Mouse (Mus musculus): Measurements from ENCODE around the gene Nlrx1. TPM values are rescaled to one million over a fixed set of nuclear protein-coding genes. Genes with fewer than 3 reads are reported as not detected.

The Nlrx1 gene
- polyA plus RNA-seq, 1 experiment from 2014 or later = 4.6 TPM

DNA sequence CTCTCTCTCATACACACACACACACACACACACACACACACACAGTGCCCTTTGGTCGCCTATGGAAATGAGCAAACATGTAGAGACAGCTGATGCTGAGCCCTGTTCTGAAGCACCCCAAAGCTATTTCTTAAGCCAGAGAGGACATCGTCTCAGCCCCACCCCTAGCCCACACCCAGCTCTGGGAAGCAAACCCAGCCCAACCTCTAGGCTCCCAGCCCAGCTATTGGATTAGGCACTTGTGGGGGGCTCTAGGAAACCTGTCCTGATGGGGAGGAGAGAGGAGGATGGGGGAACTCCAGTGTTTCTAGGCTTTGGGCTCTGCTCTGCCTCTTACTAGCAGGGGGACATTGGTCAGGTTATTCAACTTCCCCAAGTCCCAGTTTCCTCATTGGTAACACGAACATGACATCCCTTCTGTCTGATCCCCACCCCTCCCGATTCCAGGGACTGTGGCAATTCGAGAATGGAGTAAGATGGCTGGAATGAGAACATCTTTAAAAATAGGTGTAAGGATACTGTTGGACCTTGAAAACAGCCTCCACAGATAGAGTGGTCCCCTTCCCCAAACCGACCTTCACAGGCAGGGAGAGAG, 18.0 kb upstream of the Nlrx1 start:
- Histone ChIP-seq H3K4me3 (ENCODE audit: low read depth, low read length) (no peak overlapping the region), H3K27me3 (replicated peaks; ENCODE audit: control insufficient read depth, insufficient read depth, low read length) (peaks cover 8% of the 10 kb centered on the region; the same call in 1 of the 2 replicates), H3K4me2 (replicated peaks; ENCODE audit: low read depth) (no peak overlapping the region), H3K27ac (ENCODE audit: low read depth, low read length) (no peak overlapping the region), H3K9me3 (ENCODE audit: control insufficient read depth) (no peaks in the 10 kb centered on the region), H3K36me3 (ENCODE audit: control insufficient read depth, insufficient read depth) (peaks cover 16% of the 10 kb centered on the region; the same call in 1 of the 2 replicates), H3K9ac (ENCODE audit: low read depth, low read length) (no peak overlapping the region), H3K4me1 (replicated peaks; ENCODE audit: control insufficient read depth, insufficient read depth, low read length) (0 out of 2 replicates have a peak, but pooled peaks cover 7% of the 10 kb centered on the region)
- no peak for TF ChIP-seq CTCF (IDR thresholded peaks at IDR 0.05; ENCODE audit: low read depth)
- no peak for ATAC-seq
- WGBS = 14% methylated on average over 5 of the region's 6 CpGs

DNA sequence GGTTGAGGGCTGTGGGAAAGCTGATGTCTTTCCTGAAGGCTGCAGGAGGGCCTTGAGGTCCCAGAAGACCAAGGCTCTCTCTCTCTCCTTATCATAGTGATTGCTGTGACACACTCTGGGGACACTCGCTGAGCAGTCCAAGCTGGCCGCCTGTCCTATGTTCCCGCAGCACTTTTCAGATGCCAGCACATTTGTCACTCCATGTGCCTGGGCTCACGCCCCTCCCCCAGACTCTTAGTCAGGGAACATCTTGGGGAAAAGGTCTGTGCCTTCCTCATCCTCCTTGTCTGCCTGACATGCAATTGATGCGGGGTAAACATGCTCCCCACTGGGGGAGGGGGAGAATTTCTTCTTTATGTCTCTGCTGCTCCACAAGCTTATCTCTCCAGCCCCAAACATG, 14.8 kb upstream of the Nlrx1 start:
- no peak overlapping the region for H3K4me3 ChIP-seq (ENCODE audit: low read depth, low read length)
- WGBS = 55% methylated on average over 5 of the region's 5 CpGs
- no peak overlapping the region for H3K27ac ChIP-seq (ENCODE audit: low read depth, low read length)
- no peak for TF ChIP-seq CTCF (IDR thresholded peaks at IDR 0.05; ENCODE audit: low read depth)
- no peaks in the 10 kb centered on the region; the same call in 1 of the 2 replicates for H3K36me3 ChIP-seq (ENCODE audit: control insufficient read depth, insufficient read depth)
- H3K27me3 ChIP-seq (replicated peaks; ENCODE audit: control insufficient read depth, insufficient read depth, low read length) = peaks cover 8% of the 10 kb centered on the region; the same call in 1 of the 2 replicates
- H3K9ac ChIP-seq (ENCODE audit: low read depth, low read length) = no peak overlapping the region
- no peak overlapping the region for H3K4me2 ChIP-seq (replicated peaks; ENCODE audit: low read depth)
- H3K4me1 ChIP-seq (replicated peaks; ENCODE audit: control insufficient read depth, insufficient read depth, low read length) = no peaks in the 10 kb centered on the region
- H3K9me3 ChIP-seq (ENCODE audit: control insufficient read depth) = no peaks in the 10 kb centered on the region
- ATAC-seq = no peak

DNA sequence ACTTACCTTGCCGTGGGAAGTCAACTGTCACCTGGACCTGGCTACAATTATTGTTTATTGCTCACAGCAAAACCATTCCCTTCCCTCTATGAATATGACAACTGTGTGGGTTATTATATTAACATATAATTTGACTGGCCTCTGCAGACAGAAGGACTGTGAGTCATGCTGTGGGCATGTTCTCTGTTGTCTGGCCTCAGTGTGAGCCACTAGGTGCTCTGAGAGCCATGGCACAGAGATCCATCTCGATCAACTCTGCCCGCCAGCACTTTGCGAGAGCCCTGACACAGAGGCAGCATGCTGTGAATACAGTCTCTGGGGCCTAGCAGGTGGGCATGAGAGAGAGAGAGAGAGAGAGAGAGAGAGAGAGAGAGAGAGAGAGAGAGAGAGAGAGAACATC, 1.6 kb upstream of the Nlrx1 start:
- Histone ChIP-seq H3K4me1 (replicated peaks; ENCODE audit: control insufficient read depth, insufficient read depth, low read length) (no peaks in the 10 kb centered on the region), H3K4me3 (ENCODE audit: low read depth, low read length) (no peak overlapping the region), H3K4me2 (replicated peaks; ENCODE audit: low read depth) (no peak overlapping the region), H3K27me3 (replicated peaks; ENCODE audit: control insufficient read depth, insufficient read depth, low read length) (no peaks in the 10 kb centered on the region), H3K9ac (ENCODE audit: low read depth, low read length) (no peak overlapping the region), H3K27ac (ENCODE audit: low read depth, low read length) (no peak overlapping the region), H3K36me3 (ENCODE audit: control insufficient read depth, insufficient read depth) (no peaks in the 10 kb centered on the region), H3K9me3 (ENCODE audit: control insufficient read depth) (no peaks in the 10 kb centered on the region)
- 86% methylated on average over 4 of the region's 4 CpGs for WGBS
- no peak for TF ChIP-seq CTCF (IDR thresholded peaks at IDR 0.05; ENCODE audit: low read depth)
- no peak for ATAC-seq

DNA sequence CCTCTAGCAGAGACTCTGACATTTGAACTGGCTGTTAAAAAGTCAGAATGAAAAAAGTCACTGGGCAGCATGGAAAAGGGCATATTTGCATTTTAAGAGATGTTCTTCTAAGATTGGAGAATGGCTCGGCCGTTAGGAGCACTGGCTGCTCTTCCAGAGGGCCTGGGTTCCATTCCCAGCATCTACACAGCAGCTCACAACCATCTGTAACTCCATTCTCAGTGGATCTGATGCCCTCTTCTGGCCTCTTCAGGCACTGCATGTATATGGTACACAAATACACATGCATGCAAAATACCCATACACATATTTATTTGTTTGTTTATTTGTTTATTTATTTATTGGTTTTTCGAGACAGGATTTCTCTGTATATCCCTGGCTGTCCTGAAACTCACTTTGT, 678 bp upstream of the Nlrx1 start:
- H3K9ac ChIP-seq (ENCODE audit: low read depth, low read length) = no peak overlapping the region
- no peak overlapping the region for H3K27ac ChIP-seq (ENCODE audit: low read depth, low read length)
- no peak overlapping the region for H3K4me2 ChIP-seq (replicated peaks; ENCODE audit: low read depth)
- H3K4me3 ChIP-seq (ENCODE audit: low read depth, low read length) = no peak overlapping the region
- H3K36me3 ChIP-seq (ENCODE audit: control insufficient read depth, insufficient read depth) = no peaks in the 10 kb centered on the region
- WGBS = 89% methylated on average over 3 of the region's 3 CpGs
- no peaks in the 10 kb centered on the region for H3K4me1 ChIP-seq (replicated peaks; ENCODE audit: control insufficient read depth, insufficient read depth, low read length)
- ATAC-seq = no peak
- no peaks in the 10 kb centered on the region for H3K27me3 ChIP-seq (replicated peaks; ENCODE audit: control insufficient read depth, insufficient read depth, low read length)
- no peaks in the 10 kb centered on the region for H3K9me3 ChIP-seq (ENCODE audit: control insufficient read depth)
- peak; percentile 72 for TF ChIP-seq CTCF (IDR thresholded peaks at IDR 0.05; ENCODE audit: low read depth)

GRCm38 (mm10) chr9:44268027-44268360, 405 bp downstream of the Nlrx1 start:
- ATAC-seq = peak; percentile 83
- Histone ChIP-seq H3K27me3 (replicated peaks; ENCODE audit: control insufficient read depth, insufficient read depth, low read length) (no peaks in the 10 kb centered on the region), H3K4me3 (ENCODE audit: low read depth, low read length) (peak overlapping the region; percentile 57), H3K9me3 (ENCODE audit: control insufficient read depth) (no peaks in the 10 kb centered on the region), H3K4me2 (replicated peaks; ENCODE audit: low read depth) (peak overlapping the region; percentile 90), H3K4me1 (replicated peaks; ENCODE audit: control insufficient read depth, insufficient read depth, low read length) (no peaks in the 10 kb centered on the region), H3K27ac (ENCODE audit: low read depth, low read length) (peak overlapping the region; percentile 77), H3K9ac (ENCODE audit: low read depth, low read length) (peak overlapping the region; percentile 92), H3K36me3 (ENCODE audit: control insufficient read depth, insufficient read depth) (no peaks in the 10 kb centered on the region; the same call in 1 of the 2 replicates)
- 5% methylated on average over 28 of the region's 28 CpGs for WGBS
- TF ChIP-seq CTCF (IDR thresholded peaks at IDR 0.05; ENCODE audit: low read depth) = peak; percentile 85

- peaks cover under 1% of the 10 kb centered on the region; the same call in 1 of the 2 replicates for H3K36me3 ChIP-seq (ENCODE audit: control insufficient read depth, insufficient read depth)
- no peaks in the 10 kb centered on the region for H3K4me1 ChIP-seq (replicated peaks; ENCODE audit: control insufficient read depth, insufficient read depth, low read length)
- H3K27me3 ChIP-seq (replicated peaks; ENCODE audit: control insufficient read depth, insufficient read depth, low read length) = no peaks in the 10 kb centered on the region
- peak overlapping the region; percentile 92 for H3K9ac ChIP-seq (ENCODE audit: low read depth, low read length)
- H3K4me2 ChIP-seq (replicated peaks; ENCODE audit: low read depth) = peak overlapping the region; percentile 90
- TF ChIP-seq CTCF (IDR thresholded peaks at IDR 0.05; ENCODE audit: low read depth) = peak; percentile 39; the same call in 1 of the 2 replicates
- ATAC-seq = no peak
- no peaks in the 10 kb centered on the region for H3K9me3 ChIP-seq (ENCODE audit: control insufficient read depth)
- peak overlapping the region; percentile 77 for H3K27ac ChIP-seq (ENCODE audit: low read depth, low read length)
- H3K4me3 ChIP-seq (ENCODE audit: low read depth, low read length) = peak overlapping the region; percentile 57
- 12% methylated on average over 22 of the region's 23 CpGs for WGBS
These were observed 926 bp downstream of the Nlrx1 start for GRCm38 (mm10) chr9:44267319-44268026.
